ENCODE assay signal across 10 mouse cellular contexts in the genomic region with DNA sequence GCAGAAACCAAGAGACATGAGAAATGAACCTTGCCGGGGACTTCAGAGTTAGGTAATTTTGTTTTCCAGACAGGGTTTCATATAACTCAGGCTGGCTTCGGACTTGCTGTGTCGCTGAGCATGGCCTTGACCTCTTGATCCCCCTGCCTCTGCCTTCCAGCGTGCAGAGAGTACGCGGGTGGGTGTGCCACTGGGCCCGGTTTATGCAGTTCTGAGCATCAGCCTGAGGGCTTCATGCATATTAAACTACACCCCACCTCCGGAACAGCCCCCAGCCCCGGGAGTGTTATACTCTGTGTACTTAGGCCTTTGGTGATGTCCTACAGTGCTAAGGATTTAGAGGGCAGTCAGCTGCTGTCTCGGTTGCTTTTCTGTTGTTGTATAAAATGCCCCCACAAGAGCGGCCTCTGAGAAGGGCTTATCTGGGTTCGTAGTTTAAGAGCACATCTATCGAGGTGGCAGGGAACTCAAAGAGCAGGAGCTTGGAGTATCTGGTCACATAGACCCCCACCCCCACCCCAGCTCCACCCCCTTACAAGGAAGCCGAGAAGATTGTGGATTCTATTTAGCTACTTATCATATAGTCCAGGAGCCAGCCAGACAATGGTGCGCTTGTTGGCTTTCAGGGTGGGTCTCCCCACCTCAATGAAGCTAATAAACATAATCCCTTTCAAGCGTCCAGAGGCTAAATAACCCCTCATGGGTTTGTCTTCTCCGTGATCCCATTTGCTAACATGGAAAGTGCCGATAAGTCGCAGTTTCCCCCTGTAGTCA.
A peak's percentile ranks its signal among the peaks of the same experiment; 100 is the strongest.
DNase-seq lines count a peak whose midpoint lies in the region; ATAC-seq lines count a peak whose summit lies in the region.
"Had no signal": no experiment of that assay in that cellular context is flagged by ENCODE, and none has a peak within 500 bp of the region (broad histone marks: within the 10 kb centered on the region; RNA-seq: fewer than 3 reads in every experiment).

No protein-coding gene starts in this region.

- H3K4me2 ChIP-seq in heart, embryonic 14.5 days (ENCODE audit: low read length): peak overlapping the region; percentile 30
- H3K4me2 ChIP-seq in hindbrain, embryonic 15.5 days: no peak overlapping the region
- H3K4me2 ChIP-seq: limb, embryonic 12.5 days had no signal

- peak overlapping the region; percentile 38 to 53; a peak in 2 of 4 replicates for H3K27ac ChIP-seq in heart, embryonic 14.5 days (replicated peaks in 1 of 2; ENCODE audit: control insufficient read depth in 1 of 2, insufficient read depth in 1 of 2, low read depth in 2 of 2, low read length in 2 of 2)
- no peak overlapping the region for H3K27ac ChIP-seq in hindbrain, embryonic 15.5 days (replicated peaks)
- H3K27ac ChIP-seq: gastrocnemius, adult 2 months; limb, embryonic 12.5 days had no signal

- peaks cover 9 to 11% of the 10 kb centered on the region in 2 experiments for H3K4me1 ChIP-seq in heart, embryonic 14.5 days (ENCODE audit: control insufficient read depth in 2 of 2, insufficient read depth in 2 of 2, low read length in 2 of 2)
- peaks cover 9% of the 10 kb centered on the region for H3K4me1 ChIP-seq in hindbrain, embryonic 15.5 days (replicated peaks)

- no peak overlapping the region for H3K9ac ChIP-seq in heart, embryonic 14.5 days (ENCODE audit: low read length)
- no peak overlapping the region for H3K9ac ChIP-seq in hindbrain, embryonic 15.5 days
- H3K9ac ChIP-seq: limb, embryonic 12.5 days had no signal

- H3K27me3 ChIP-seq in heart, embryonic 14.5 days (ENCODE audit: control insufficient read depth, insufficient read depth, low read length): no peaks in the 10 kb centered on the region
- no peaks in the 10 kb centered on the region for H3K27me3 ChIP-seq in hindbrain, embryonic 15.5 days
- H3K27me3 ChIP-seq: limb, embryonic 12.5 days had no signal

- WGBS in heart, embryonic 14.5 days: 26% methylated on average over 19 of the region's 19 CpGs
- 42% methylated on average over 19 of the region's 19 CpGs for WGBS in hindbrain, embryonic 15.5 days

- no peaks in the 10 kb centered on the region for H3K36me3 ChIP-seq in heart, embryonic 14.5 days (ENCODE audit: control insufficient read depth, insufficient read depth, low read length)
- H3K36me3 ChIP-seq in hindbrain, embryonic 15.5 days: no peaks in the 10 kb centered on the region
- H3K36me3 ChIP-seq: limb, embryonic 12.5 days had no signal

- no peak for ATAC-seq in heart, embryonic 14.5 days (ENCODE audit: insufficient number of reproducible peaks, insufficient read depth, low FRiP score, low read depth)
- peak; percentile 42; the same call in 1 of the 2 replicates for ATAC-seq in hindbrain, embryonic 15.5 days (ENCODE audit: low FRiP score, low read depth)

- no peak overlapping the region for H3K4me3 ChIP-seq in heart, embryonic 14.5 days (ENCODE audit: control insufficient read depth in 1 of 2, insufficient read depth in 1 of 2, low read depth in 1 of 2, low read length in 2 of 2)
- H3K4me3 ChIP-seq in hindbrain, embryonic 15.5 days: no peak overlapping the region
- H3K4me3 ChIP-seq: gastrocnemius, adult 2 months; limb, embryonic 12.5 days had no signal

- DNase-seq in heart, adult 8-10 months (ENCODE audit: low spot score): no peak
- DNase-seq in testis, postnatal 10 days (ENCODE audit: low spot score): peak; percentile 50
- no peak for DNase-seq in testis, postnatal 14 days (ENCODE audit: low spot score)
- DNase-seq in adipocyte (ENCODE audit: low spot score): no peak
- no peak for DNase-seq in cerebellum, postnatal 36 days
- no peak for DNase-seq in frontal cortex, postnatal 25 days (ENCODE audit: low spot score in 2 of 2)
- DNase-seq: gastrocnemius, adult 2 months had no signal

- no peaks in the 10 kb centered on the region for H3K9me3 ChIP-seq in heart, embryonic 14.5 days (ENCODE audit: control insufficient read depth, low read length)
- H3K9me3 ChIP-seq in hindbrain, embryonic 15.5 days: no peaks in the 10 kb centered on the region
